Mouse (Mus musculus): ENCODE data around the gene Taf9b. TPM values are rescaled to one million over a fixed set of nuclear protein-coding genes. Genes with fewer than 3 reads are reported as not detected.
A peak's percentile ranks its signal among the peaks of the same experiment; 100 is the strongest.

The Taf9b gene
- total and polyA plus RNA-seq, 3 experiments = 1.7 to 7.6 (median 4.3) TPM

GRCm38 (mm10) chrX:106219171-106220032 is 1.6 kb downstream of the Taf9b start:
- H3K36me3 ChIP-seq (replicated peaks in 1 of 2; ENCODE audit: control insufficient read depth in 1 of 2, insufficient read depth in 1 of 2, low read length in 1 of 2) = no peaks in the 10 kb centered on the region
- H3K9ac ChIP-seq (ENCODE audit: insufficient read depth, low read depth) = peak overlapping the region; percentile 68
- in situ Hi-C loops (cut with MboI; ENCODE audit: low pct_ligation_motif_present, low pct_unique_long_range_greater_than_20kb, low sequenced_read_pairs) (no loop called here), dilution Hi-C loops (cut with MboI; ENCODE audit: extremely low pct_ligation_motif_present, extremely low pct_unique_long_range_greater_than_20kb, low sequenced_read_pairs) (no loop called here)
- H3K9me3 ChIP-seq (replicated peaks; ENCODE audit: low read length) = no peaks in the 10 kb centered on the region
- no peak for TF ChIP-seq USF2 (conservative IDR thresholded peaks at IDR 0.05; ENCODE audit: low read depth, low read length)
- TF ChIP-seq MAFK (IDR thresholded peaks at IDR 0.05; ENCODE audit: insufficient replicate concordance, low read length) = no peak
- TF ChIP-seq POLR2AphosphoS2 (IDR thresholded peaks at IDR 0.05; ENCODE audit: low read depth, low read length) = no peak
- no peak for TF ChIP-seq CTCF (conservative IDR thresholded peaks at IDR 0.05 in 1 of 2, IDR thresholded peaks at IDR 0.05 in 1 of 2; ENCODE audit: low read depth in 2 of 2, low read length in 2 of 2)
- no peak for TF ChIP-seq MEF2A (IDR thresholded peaks at IDR 0.05; ENCODE audit: borderline replicate concordance, low read depth, low read length)
- TF ChIP-seq ZC3H11A (IDR thresholded peaks at IDR 0.05; ENCODE audit: low read depth, low read length) = no peak
- TF ChIP-seq ELF1 (IDR thresholded peaks at IDR 0.05; ENCODE audit: low read depth, low read length) = no peak
- no peak for TF ChIP-seq SMC3 (IDR thresholded peaks at IDR 0.05; ENCODE audit: low read depth, low read length)
- TF ChIP-seq BHLHE40 (IDR thresholded peaks at IDR 0.05; ENCODE audit: low read depth, low read length) = no peak
- TF ChIP-seq RAD21 (IDR thresholded peaks at IDR 0.05; ENCODE audit: low read depth, low read length) = no peak; the same call in 1 of the 2 replicates
- peak; percentile 54 for TF ChIP-seq NRF1 (IDR thresholded peaks at IDR 0.05; ENCODE audit: low read depth, low read length)
- 0 out of 2 replicates have a peak, but pooled peaks have one; percentile 31 for TF ChIP-seq NELFE (IDR thresholded peaks at IDR 0.05; ENCODE audit: low read depth, low read length)
- peak; percentile 37; the same call in 1 of the 2 replicates for TF ChIP-seq CHD2 (IDR thresholded peaks at IDR 0.05; ENCODE audit: low read length)
- no peak for TF ChIP-seq MAZ (IDR thresholded peaks at IDR 0.05; ENCODE audit: low read depth, low read length)
- peak; percentile 43 for TF ChIP-seq TCF12 (IDR thresholded peaks at IDR 0.05; ENCODE audit: low read depth, low read length)
- TF ChIP-seq MXI1 (IDR thresholded peaks at IDR 0.05; ENCODE audit: low read depth, low read length) = no peak
- TF ChIP-seq MAX (IDR thresholded peaks at IDR 0.05; ENCODE audit: low read length) = no peak
- no peak for TF ChIP-seq ZMIZ1 (IDR thresholded peaks at IDR 0.05; ENCODE audit: low read depth, low read length)
- TF ChIP-seq ZKSCAN1 (IDR thresholded peaks at IDR 0.05; ENCODE audit: borderline replicate concordance, low read depth, low read length) = no peak
- no peak for TF ChIP-seq PAX5 (IDR thresholded peaks at IDR 0.05; ENCODE audit: low read length)
- no peak for TF ChIP-seq JUN (IDR thresholded peaks at IDR 0.05; ENCODE audit: insufficient read depth, low read depth, low read length)
- no peak for TF ChIP-seq JUND (conservative IDR thresholded peaks at IDR 0.05; ENCODE audit: low read depth, low read length)
- no peak for TF ChIP-seq E2F4 (IDR thresholded peaks at IDR 0.05; ENCODE audit: insufficient replicate concordance, low read depth, low read length)
- no peak for TF ChIP-seq RCOR1 (conservative IDR thresholded peaks at IDR 0.05; ENCODE audit: low read depth, low read length)
- TF ChIP-seq TBP (conservative IDR thresholded peaks at IDR 0.05; ENCODE audit: low read depth, low read length) = no peak
- TF ChIP-seq MYC (IDR thresholded peaks at IDR 0.05; ENCODE audit: low read depth, low read length) = no peak
- TF ChIP-seq KAT2A (IDR thresholded peaks at IDR 0.05; ENCODE audit: insufficient replicate concordance, low read length) = no peak
- peak; percentile 50; the same call in 1 of the 2 replicates for TF ChIP-seq POLR2A (IDR thresholded peaks at IDR 0.05; ENCODE audit: low read depth, low read length)
- TF ChIP-seq CHD1 (IDR thresholded peaks at IDR 0.05; ENCODE audit: low read depth, low read length) = no peak
- TF ChIP-seq SIN3A (IDR thresholded peaks at IDR 0.05; ENCODE audit: low read length) = 0 out of 2 replicates have a peak, but pooled peaks have one; percentile 33
- no peak for TF ChIP-seq EP300 (IDR thresholded peaks at IDR 0.05; ENCODE audit: low read length)
- no peak for TF ChIP-seq ZNF384 (IDR thresholded peaks at IDR 0.05; ENCODE audit: low read depth, low read length)
- no peak for TF ChIP-seq IRF4 (IDR thresholded peaks at IDR 0.05; ENCODE audit: low read depth, low read length)
- TF ChIP-seq HCFC1 (IDR thresholded peaks at IDR 0.05; ENCODE audit: low read depth, low read length) = no peak
- no peak for TF ChIP-seq ETS1 (conservative IDR thresholded peaks at IDR 0.05; ENCODE audit: low read depth, low read length)
- TF ChIP-seq USF1 (IDR thresholded peaks at IDR 0.05; ENCODE audit: low read depth, low read length) = no peak
- no peak; the same call in 1 of the 2 replicates for TF ChIP-seq UBTF (IDR thresholded peaks at IDR 0.05; ENCODE audit: low read depth, low read length)
- TF ChIP-seq GABPA (IDR thresholded peaks at IDR 0.05; ENCODE audit: insufficient replicate concordance, low read depth, low read length) = no peak
- DNase-seq (ENCODE audit: extremely low read depth) = peak; percentile 64
- H3K27ac ChIP-seq (ENCODE audit: insufficient read depth, low read depth) = no peak overlapping the region
- H3K4me2 ChIP-seq (ENCODE audit: insufficient read depth, low read depth, poor library complexity, severe bottlenecking) = peak overlapping the region; percentile 7
- peak overlapping the region; percentile 42 to 69 (median 61) for H3K4me3 ChIP-seq (replicated peaks in 1 of 3; ENCODE audit: low read depth in 2 of 3, low read length in 2 of 3, poor library complexity in 1 of 3)
- no peaks in the 10 kb centered on the region for H3K27me3 ChIP-seq (replicated peaks)
- H3K79me2 ChIP-seq (replicated peaks; ENCODE audit: control insufficient read depth, extremely low read depth, insufficient read depth, poor library complexity, severe bottlenecking) = no peaks in the 10 kb centered on the region
- no peaks in the 10 kb centered on the region for H3K4me1 ChIP-seq (ENCODE audit: control insufficient read depth in 1 of 2, insufficient read depth in 2 of 2)
